Mouse (Mus musculus): ENCODE measurements around the gene Cacng5. TPM values are rescaled to one million over a fixed set of nuclear protein-coding genes. Genes with fewer than 3 reads are reported as not detected.

Gene Cacng5
- polyA plus RNA-seq (2015; fragmentation: Nextera tagmentation; extraction: Ambion mirVana) = 5.6 and 7.2 TPM in 2 replicates

- no peaks in the 10 kb centered on the region for H3K36me3 ChIP-seq
- H3K9me3 ChIP-seq = no peaks in the 10 kb centered on the region
- H3K27me3 ChIP-seq = peaks cover 11% of the 10 kb centered on the region; the same call in 1 of the 2 replicates
- peak within 1 kb of the TSS; percentile 47; the same call in 1 of the 2 replicates for H3K9ac ChIP-seq (replicated peaks)
- H3K4me3 ChIP-seq = peak within 1 kb of the TSS; percentile 48
- peaks cover 23% of the 10 kb centered on the region for H3K4me1 ChIP-seq
- H3K27ac ChIP-seq (replicated peaks) = no peak within 1 kb of the TSS
- 7% methylated on average over 36 of the region's 36 CpGs for WGBS
- H3K4me2 ChIP-seq (replicated peaks) = peak within 1 kb of the TSS; percentile 65
- peak; percentile 78 for ATAC-seq (replicated peaks)
These were observed at the start of gene Cacng5 for GRCm38 (mm10) chr11:107914634-107915226. Gene Cacng5, minus strand, starts transcription at chr11:107915055.

- Histone ChIP-seq H3K9ac (replicated peaks) (no peak overlapping the region), H3K9me3 (no peaks in the 10 kb centered on the region), H3K27me3 (no peaks in the 10 kb centered on the region), H3K36me3 (peaks cover 7% of the 10 kb centered on the region; the same call in 1 of the 2 replicates), H3K27ac (replicated peaks) (no peak overlapping the region), H3K4me3 (no peak overlapping the region), H3K4me1 (peaks cover 26% of the 10 kb centered on the region), H3K4me2 (replicated peaks) (no peak overlapping the region)
- ATAC-seq (replicated peaks) = no peak
- whole genome bisulfite sequencing = 64% methylated on average over 13 of the region's 13 CpGs
These were observed 42.9 kb upstream of the Cacng5 start for GRCm38 (mm10) chr11:107957566-107958350.

GRCm38 (mm10) chr11:107955191-107956062, 40.6 kb upstream of the Cacng5 start:
- peaks cover 6% of the 10 kb centered on the region; the same call in 1 of the 2 replicates for H3K36me3 ChIP-seq
- H3K4me2 ChIP-seq (replicated peaks) = no peak overlapping the region
- no peak overlapping the region for H3K9ac ChIP-seq (replicated peaks)
- peak overlapping the region; percentile 10; the same call in 1 of the 2 replicates for H3K27ac ChIP-seq (replicated peaks)
- no peaks in the 10 kb centered on the region for H3K9me3 ChIP-seq
- H3K27me3 ChIP-seq = no peaks in the 10 kb centered on the region
- WGBS = 59% methylated on average over 10 of the region's 10 CpGs
- H3K4me3 ChIP-seq = no peak overlapping the region
- ATAC-seq (replicated peaks) = 0 out of 2 replicates have a peak, but pooled peaks have one; percentile 27
- H3K4me1 ChIP-seq = peaks cover 45% of the 10 kb centered on the region

- peaks cover 40% of the 10 kb centered on the region for H3K4me1 ChIP-seq
- no peaks in the 10 kb centered on the region for H3K36me3 ChIP-seq
- H3K27ac ChIP-seq (replicated peaks) = peak overlapping the region; percentile 50; the same call in 1 of the 2 replicates
- no peaks in the 10 kb centered on the region for H3K27me3 ChIP-seq
- no peak overlapping the region for H3K4me3 ChIP-seq
- no peaks in the 10 kb centered on the region for H3K9me3 ChIP-seq
- 75% methylated on average over 11 of the region's 11 CpGs for WGBS
- H3K4me2 ChIP-seq (replicated peaks) = no peak overlapping the region
- H3K9ac ChIP-seq (replicated peaks) = no peak overlapping the region
- ATAC-seq (replicated peaks) = no peak
These were observed 36.6 kb upstream of the Cacng5 start for GRCm38 (mm10) chr11:107951431-107951830.

- no peak overlapping the region for H3K4me2 ChIP-seq (replicated peaks)
- H3K4me3 ChIP-seq = no peak overlapping the region
- H3K9ac ChIP-seq (replicated peaks) = no peak overlapping the region
- no peaks in the 10 kb centered on the region for H3K27me3 ChIP-seq
- no peaks in the 10 kb centered on the region for H3K36me3 ChIP-seq
- peaks cover 35% of the 10 kb centered on the region for H3K4me1 ChIP-seq
- no peaks in the 10 kb centered on the region for H3K9me3 ChIP-seq
- ATAC-seq (replicated peaks) = peak; percentile 44; the same call in 1 of the 2 replicates
- H3K27ac ChIP-seq (replicated peaks) = peak overlapping the region; percentile 50
- 65% methylated on average over 4 of the region's 4 CpGs for WGBS
These were observed 35.8 kb upstream of the Cacng5 start for GRCm38 (mm10) chr11:107950658-107951057.

- WGBS = 62% methylated on average over 9 of the region's 9 CpGs
- H3K27ac ChIP-seq (replicated peaks) = peak overlapping the region; percentile 25; the same call in 1 of the 2 replicates
These were observed 35.4 kb upstream of the Cacng5 start for GRCm38 (mm10) chr11:107950211-107950610.

GRCm38 (mm10) chr11:107947951-107948350, 33.1 kb upstream of the Cacng5 start:
- Histone ChIP-seq H3K4me2 (replicated peaks) (no peak overlapping the region), H3K4me3 (no peak overlapping the region), H3K27ac (replicated peaks) (no peak overlapping the region), H3K4me1 (peaks cover 27% of the 10 kb centered on the region), H3K36me3 (peaks cover 6% of the 10 kb centered on the region), H3K27me3 (no peaks in the 10 kb centered on the region), H3K9me3 (no peaks in the 10 kb centered on the region), H3K9ac (replicated peaks) (no peak overlapping the region)
- WGBS = 98% methylated on average over 1 of the region's 1 CpGs
- ATAC-seq (replicated peaks) = no peak

More at GRCm38 (mm10) chr11:107950211-107950610, 35.4 kb upstream of the Cacng5 start:
- Histone ChIP-seq H3K9ac (replicated peaks) (no peak overlapping the region), H3K4me2 (replicated peaks) (no peak overlapping the region), H3K4me3 (no peak overlapping the region), H3K27me3 (no peaks in the 10 kb centered on the region), H3K9me3 (no peaks in the 10 kb centered on the region), H3K4me1 (peaks cover 31% of the 10 kb centered on the region), H3K36me3 (no peaks in the 10 kb centered on the region)
- no peak for ATAC-seq (replicated peaks)

GRCm38 (mm10) chr11:107946823-107947222, 32.0 kb upstream of the Cacng5 start:
- Histone ChIP-seq H3K9me3 (no peaks in the 10 kb centered on the region), H3K4me2 (replicated peaks) (no peak overlapping the region), H3K27ac (replicated peaks) (0 out of 2 replicates have a peak overlapping the region, but pooled peaks have one; percentile 23), H3K4me1 (peaks cover 20% of the 10 kb centered on the region), H3K27me3 (no peaks in the 10 kb centered on the region), H3K36me3 (peaks cover 6% of the 10 kb centered on the region), H3K4me3 (no peak overlapping the region), H3K9ac (replicated peaks) (no peak overlapping the region)
- WGBS = 10% methylated on average over 5 of the region's 5 CpGs
- ATAC-seq (replicated peaks) = no peak

- Histone ChIP-seq H3K36me3 (no peaks in the 10 kb centered on the region), H3K27me3 (no peaks in the 10 kb centered on the region), H3K4me3 (no peak overlapping the region), H3K4me1 (no peaks in the 10 kb centered on the region), H3K9ac (replicated peaks) (no peak overlapping the region), H3K9me3 (no peaks in the 10 kb centered on the region), H3K4me2 (replicated peaks) (no peak overlapping the region), H3K27ac (replicated peaks) (no peak overlapping the region)
- no peak for ATAC-seq (replicated peaks)
- WGBS = 94% methylated on average over 2 of the region's 2 CpGs
These were observed 22.1 kb upstream of the Cacng5 start for GRCm38 (mm10) chr11:107936929-107937328.

- ATAC-seq (replicated peaks) = no peak
- Histone ChIP-seq H3K27me3 (no peaks in the 10 kb centered on the region), H3K9ac (replicated peaks) (no peak overlapping the region), H3K36me3 (no peaks in the 10 kb centered on the region), H3K4me3 (no peak overlapping the region), H3K27ac (replicated peaks) (no peak overlapping the region), H3K4me1 (no peaks in the 10 kb centered on the region), H3K9me3 (no peaks in the 10 kb centered on the region), H3K4me2 (replicated peaks) (no peak overlapping the region)
- WGBS = 84% methylated on average over 7 of the region's 7 CpGs
These were observed 16.9 kb upstream of the Cacng5 start for GRCm38 (mm10) chr11:107931721-107932120.

- H3K9ac ChIP-seq (replicated peaks) = no peak overlapping the region
- H3K4me3 ChIP-seq = no peak overlapping the region
- no peaks in the 10 kb centered on the region for H3K4me1 ChIP-seq
- H3K27me3 ChIP-seq = no peaks in the 10 kb centered on the region
- 90% methylated on average over 11 of the region's 11 CpGs for WGBS
- no peak for ATAC-seq (replicated peaks)
- no peaks in the 10 kb centered on the region for H3K9me3 ChIP-seq
- no peaks in the 10 kb centered on the region for H3K36me3 ChIP-seq
- H3K27ac ChIP-seq (replicated peaks) = no peak overlapping the region
- H3K4me2 ChIP-seq (replicated peaks) = no peak overlapping the region
These were observed 16.4 kb upstream of the Cacng5 start for GRCm38 (mm10) chr11:107931288-107931687.
